Mouse (Mus musculus) lung, postnatal 25 days (tissue): ENCODE results near the gene Dtd2.

Experiments
- DNase-seq: peaks from one replicate; pipeline ENCODE4 v3.0.0; 2022; ENCODE audit warnings: low spot score

Dtd2 gene

DNA sequence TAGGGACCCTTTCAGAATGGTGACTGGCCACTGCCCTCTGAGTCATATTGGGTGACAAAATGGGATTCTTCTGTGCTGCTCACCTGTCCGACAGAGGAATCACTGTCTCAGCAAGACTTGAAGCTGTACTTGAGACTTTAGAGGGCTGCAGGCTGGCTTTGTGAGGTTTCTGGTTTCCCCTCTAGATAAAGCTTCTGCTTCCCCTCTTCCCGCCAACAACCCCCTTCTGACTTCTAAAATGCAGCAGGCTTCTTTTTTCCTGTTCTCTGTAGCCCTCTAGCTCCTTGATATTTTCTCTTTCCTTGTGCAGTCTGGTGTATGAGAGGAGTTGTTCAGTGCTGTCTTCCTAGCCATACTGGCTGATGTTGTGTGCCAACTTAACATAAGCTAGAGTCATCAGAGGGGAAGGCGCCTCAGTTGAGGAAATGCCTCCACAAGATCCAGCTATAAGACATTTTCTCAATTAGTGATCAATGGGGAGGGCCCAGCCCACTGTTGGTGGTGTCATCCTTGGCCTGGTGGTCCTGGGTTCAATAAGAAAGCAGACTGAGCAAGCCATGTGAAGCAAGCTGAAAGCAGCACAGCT, 21.0 kb downstream of the Dtd2 start:
- DNase-seq = no peak

DNA sequence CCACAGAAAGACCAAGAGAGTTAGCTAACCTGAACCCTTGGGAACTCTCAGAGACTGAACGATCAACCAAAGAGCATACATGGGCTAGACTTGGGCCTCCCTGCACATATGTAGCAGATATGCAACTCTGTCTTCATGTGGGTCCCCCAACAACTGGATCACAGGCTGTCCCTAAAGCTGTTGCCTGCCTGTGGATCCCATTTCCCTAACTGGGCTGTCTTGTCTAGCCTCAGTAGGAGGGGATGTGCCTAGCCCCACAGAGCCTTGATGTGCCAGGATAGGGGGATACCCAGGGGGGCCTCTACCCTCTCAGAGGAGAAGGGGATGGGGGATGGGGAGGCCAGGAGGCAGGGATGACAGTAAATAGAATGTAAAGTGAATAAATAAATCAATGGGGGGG, 22.7 kb downstream of the Dtd2 start:
- no peak for DNase-seq

DNA sequence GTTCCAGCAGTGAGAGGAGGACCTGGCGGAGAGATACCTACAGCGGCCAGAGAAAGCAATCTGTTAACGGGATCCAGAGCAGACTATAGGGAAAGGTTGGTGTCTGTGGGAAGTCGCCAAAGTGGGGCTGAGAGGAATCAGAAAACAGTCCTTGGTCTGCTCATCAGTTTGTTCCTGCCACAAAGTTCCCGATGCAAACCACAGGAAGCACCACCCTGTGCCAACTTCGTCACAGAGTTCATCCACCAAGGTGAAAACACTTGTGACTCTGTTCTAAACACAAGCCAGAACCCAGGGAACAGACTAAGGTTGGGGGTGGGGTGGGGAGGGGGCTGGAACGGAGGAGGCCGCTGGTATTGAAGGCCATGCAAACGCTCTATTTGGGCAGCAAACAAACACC, 29.8 kb downstream of the Dtd2 start:
- DNase-seq = no peak

DNA sequence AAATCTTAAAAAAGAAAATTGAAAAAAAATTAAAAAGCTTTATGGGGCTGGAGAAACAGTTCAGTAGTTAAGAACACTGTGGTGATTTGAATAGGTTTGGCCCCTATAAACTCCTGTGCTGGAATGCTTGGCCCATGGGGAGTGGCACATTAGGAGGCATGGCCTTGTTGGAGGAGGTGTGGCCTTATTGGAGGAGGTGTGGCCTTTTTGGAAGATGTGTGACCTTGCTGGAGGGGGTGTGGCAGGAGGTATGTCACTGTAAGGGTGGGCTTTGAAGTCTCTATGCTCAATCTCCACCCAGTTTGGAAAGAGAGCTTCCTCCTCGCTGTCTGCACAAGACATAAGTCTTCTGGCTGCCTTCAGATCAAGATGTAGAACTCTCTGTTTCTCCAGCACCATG, 31.9 kb downstream of the Dtd2 start:
- DNase-seq = no peak

DNA sequence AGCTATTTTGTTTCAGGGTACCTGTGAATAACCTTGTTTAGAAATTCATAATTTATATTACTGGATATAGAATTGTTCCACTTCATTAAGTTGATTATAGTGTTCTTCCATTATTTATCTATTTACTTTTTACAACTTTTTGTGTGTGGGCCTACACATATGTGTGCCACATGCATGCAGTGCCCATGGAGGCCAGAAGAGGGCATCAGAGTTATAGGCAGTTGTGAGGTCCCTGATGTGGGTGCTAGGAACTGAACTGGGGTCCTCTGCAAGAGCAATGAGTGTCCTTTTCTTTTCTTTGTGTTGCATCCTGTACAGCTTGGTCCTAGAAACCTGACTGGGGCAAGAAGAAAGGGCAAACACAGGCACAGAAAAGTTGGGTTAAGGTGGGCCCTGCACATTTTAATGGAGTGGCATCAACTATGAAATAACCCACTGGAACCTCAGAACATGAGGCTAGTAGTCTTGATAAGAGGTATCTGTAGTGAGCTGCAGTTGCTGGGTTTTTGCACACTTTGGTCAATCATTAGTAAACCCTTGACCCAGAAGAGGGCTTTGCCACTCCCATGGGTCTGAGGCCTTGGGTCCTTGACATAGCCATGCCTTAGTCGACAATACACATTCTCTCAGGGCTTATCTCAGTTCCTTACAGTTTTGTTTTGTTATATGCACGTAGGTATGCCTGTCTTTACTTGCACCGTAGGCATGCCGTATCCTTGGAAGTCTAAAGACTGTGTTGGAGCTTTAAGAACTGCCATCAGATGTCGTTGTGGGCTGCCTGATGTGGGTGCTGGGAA, 33.8 kb downstream of the Dtd2 start:
- DNase-seq = no peak

DNA sequence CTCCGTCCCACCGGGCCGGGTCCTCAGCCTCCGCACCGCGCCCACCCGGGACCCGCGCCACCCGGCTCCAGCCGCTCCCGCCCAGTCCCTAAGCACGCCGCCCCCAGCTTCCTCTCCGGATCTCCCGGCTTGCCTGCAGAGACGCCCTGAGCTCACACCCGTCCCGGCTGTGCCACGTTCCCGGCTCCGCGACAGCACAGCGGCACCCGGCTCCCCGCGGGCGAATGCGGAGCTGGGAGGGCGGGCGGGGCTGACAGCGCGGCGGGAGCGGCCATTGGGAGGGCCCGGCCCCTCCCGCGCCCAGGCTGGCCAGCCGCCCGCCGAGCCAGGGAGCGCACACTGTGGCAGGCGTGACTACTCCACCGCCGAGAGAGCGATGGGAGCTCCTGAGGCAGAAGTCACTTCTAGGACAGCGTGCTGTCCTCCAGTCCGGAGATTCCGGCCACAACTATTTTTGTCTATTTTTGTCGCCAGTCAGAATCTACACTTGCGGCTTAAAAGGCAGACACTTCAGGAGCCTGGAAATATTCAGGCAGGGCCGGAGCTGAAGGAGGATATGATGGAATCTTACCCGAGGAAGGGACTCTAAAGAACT, 35.1 kb downstream of the Dtd2 start, which contains the start of gene Heatr5a:
Heatr5a (minus strand) TSS at position 252 of the 595 bp plus-strand sequence.
- peak; percentile 90 for DNase-seq

DNA sequence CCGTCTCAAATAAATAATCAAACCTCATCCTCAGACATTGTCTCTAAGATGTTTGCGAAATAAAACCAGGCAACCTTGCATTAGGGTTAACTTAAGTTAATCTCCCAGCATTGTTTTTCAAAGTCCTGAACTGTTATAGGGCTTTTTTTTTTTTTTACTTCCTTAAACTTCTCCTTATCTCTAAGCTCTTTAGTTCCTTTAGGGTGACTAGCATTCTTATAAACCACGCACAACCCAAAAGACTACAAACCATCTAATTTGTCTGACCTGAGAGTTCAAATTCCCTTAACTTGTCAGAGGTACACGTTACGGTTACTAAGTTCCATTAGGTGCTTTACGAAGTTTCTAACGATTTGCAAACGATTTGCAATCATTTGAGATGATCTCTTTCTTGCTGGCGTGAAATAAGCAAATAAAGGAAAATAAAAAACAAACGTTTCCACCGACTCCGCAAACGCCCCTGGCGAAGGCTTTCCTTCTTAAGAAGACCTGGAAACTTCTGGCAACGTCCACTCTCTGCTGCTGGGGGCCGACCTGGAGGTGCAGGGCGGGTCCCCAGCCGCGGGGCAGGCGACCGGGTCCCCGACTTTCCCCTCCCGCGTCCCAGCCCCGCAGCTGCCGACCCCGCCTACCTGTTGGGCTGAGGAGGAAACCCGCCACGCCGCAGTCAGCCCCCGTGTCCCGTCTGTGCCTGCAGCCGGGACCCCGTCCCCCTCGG, 35.8 kb downstream of the Dtd2 start:
- peak; percentile 11 for DNase-seq

DNA sequence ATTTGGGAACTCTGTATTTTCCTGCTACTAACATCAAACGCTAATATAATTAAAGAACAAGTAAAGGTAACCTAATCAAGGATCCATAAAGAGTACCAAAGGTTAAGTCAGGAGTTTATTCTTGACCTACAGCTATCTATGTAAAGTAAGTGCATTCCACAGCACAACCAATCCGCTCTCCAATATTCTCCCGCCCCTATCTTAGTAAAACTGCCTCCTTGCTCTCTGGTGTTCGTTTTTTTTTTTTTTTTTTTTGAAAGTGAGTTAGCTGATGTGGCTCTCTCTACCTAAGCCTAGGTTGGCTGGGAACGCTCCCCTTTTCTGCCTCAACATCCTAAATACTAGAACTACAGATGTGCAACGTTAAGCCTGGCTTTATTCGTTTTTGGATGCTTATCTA, 36.4 kb downstream of the Dtd2 start:
- no peak for DNase-seq

DNA sequence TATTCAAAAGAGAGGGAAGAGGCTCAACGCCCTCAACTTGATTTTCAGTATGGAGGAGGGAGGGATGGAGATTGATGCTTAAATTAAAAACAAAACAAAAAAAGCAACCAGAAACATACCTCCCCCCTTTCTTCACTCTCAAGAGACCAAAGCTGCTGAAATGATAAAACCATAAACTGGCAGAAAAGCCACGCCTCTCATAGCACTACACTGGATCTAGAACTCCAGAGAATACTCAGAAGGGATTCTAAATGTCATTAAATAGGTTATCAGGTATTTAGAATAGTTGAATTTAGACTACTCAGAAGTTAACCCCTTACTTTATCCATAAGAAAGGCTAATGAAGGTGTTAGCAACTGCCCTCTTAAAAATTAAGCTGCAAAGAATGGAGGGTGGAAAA, 37.2 kb downstream of the Dtd2 start:
- DNase-seq = no peak

DNA sequence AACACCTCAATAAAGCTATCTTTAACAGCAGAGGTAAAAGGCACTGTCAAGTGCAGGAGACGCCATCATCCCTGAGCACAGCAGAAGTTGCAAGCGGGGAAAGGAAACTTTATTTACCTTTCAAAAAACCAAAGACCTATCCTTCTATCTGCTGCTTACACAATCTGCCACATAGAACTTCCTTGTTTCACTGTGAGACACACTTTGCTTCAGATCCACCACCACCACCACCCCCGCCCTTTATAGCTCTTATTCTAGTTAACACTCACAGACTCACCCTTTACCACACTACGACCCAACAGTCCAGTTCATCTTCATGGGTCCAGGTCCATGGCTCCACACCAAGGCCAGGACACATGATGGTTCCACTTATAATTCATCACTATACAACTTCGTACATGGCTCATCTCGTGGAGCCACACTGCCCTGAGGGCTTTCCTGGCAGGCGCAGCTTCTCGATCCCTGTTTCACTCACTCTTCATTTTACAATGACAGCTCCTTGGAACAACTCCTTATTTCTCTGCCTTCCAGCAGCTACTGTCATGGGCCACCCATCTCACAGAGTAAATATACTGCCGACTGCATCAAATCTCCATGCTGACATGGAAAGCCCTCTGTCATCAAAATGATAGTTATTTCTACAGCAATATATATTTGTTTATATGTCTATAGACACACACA, 38.2 kb downstream of the Dtd2 start:
- no peak for DNase-seq

DNA sequence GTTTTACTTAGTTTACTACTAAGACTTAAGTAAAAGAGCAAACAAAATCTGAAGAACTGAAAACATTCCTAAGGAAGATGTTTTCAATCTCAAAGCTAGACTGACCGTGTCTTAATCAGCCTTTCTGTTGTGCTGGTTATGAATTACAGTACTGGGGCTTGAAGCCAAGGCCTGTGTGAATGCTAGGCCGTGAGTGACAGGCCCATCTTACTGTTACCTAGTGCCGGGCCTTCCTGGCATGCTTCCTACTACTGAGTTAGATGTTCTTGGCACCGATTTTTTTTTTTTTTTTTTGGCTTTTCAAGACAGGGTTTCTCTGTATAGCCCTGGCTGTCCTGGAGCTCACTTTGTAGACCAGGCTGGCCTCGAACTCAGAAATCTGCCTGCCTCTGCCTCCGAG, 48.7 kb downstream of the Dtd2 start:
- DNase-seq = no peak

DNA sequence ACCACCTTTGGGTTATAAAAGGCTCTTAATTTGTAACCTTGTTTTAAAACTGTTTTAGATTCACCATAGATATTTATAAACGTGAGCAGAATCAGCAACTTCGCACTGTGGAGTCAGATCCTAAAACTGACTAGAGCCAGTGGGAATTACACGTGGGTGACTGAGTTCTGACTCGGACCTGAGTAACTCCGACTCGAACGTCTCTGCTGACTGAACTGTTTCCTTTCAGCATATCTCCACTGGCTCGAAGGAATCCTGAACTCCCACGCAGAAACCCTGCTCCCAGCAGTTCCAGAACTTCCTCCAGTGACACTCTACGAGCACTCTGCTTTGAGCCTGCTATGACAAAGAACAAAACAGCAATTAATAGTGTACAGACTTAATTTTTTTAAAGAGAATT, 54.0 kb downstream of the Dtd2 start:
- no peak for DNase-seq

DNA sequence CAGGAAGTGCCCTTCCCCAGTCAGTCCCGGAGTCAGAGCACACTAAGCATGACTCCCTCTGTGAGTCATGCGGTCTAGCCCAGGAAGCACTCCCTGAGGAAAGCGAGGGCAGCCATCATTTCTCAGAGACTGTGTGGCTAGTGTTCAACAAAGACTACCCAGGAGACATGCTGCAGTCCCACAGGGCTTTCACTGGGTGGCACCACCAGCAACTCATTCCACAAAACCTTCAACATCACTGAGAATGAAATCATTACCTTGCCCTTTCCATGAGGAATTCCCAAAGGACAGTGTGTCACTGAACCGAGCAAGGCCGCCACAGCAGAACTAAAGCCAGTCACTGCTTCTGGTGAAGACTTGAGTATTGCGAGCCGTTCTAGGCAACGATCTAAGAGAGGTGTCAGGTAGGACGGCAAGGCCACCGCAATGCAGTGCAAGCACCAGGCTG, 58.8 kb downstream of the Dtd2 start:
- no peak for DNase-seq

DNA sequence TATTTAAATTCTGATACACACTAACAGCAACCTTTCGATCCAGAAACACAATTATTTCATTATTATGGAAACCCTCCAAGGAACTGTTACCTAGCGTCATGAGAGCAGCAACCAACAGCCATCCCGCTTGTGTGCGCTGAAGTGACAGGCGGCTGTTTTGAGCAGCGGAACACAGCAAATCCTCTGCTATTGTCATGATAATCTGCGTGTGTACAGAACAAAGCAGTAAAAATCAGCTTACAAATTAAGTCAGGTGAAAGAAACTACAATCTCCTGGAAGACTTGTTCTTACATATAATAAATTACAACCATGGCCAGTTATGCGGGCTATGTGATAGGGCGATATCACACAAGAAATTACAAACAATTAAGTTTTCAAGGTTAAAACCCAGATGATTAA, 61.0 kb downstream of the Dtd2 start:
- DNase-seq = no peak

DNA sequence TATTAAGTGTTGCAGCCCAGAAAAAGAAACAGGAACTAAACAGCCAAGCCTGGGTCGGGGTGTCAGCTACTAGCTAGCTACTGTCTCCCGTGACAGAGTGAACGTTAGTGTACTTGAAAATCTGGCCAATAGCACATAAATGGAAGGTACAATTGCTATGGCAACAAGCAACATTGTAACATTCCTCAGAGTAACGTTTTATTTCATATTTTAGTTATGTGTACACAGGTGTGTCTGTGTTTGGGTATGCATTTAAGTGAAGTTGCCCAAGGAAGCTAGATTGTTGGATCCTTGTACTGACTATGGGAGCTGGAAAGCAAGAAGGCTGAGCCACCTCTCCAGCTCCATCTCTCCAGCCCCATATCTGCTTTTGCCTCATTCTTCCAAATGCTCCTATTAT, 66.5 kb downstream of the Dtd2 start:
- no peak for DNase-seq
